Mouse (Mus musculus) bone marrow macrophage, adult 2 months (primary cell): ENCODE results near the gene Aff3.

Experiments
- CTCF ChIP-seq: IDR thresholded peaks from 2 replicates; pipeline ENCODE4 v1.5.1; 2012; ENCODE audit warnings: low read depth, mild to moderate bottlenecking, low read length, moderate library complexity
- POLR2A ChIP-seq: IDR thresholded peaks from 2 replicates; pipeline ENCODE4 v1.6.1; 2012; ENCODE audit warnings: mild to moderate bottlenecking, low read depth, low read length, borderline replicate concordance

GRCm38 (mm10) chr1:38591194-38591593 lies 73.6 kb downstream of the Aff3 start:
- no peak for TF ChIP-seq POLR2A
- no peak for TF ChIP-seq CTCF
